Comparison of ENCODE assay signal across 9 mouse cellular contexts in genomic region chr3:67583846-67584186, GRCm38 (mm10). TPM values are rescaled to one million over a fixed set of nuclear protein-coding genes. Genes with fewer than 3 reads are reported as not detected.
DNase-seq lines count a peak whose midpoint lies in the region; ATAC-seq and TF ChIP-seq lines count a peak whose summit lies in the region.
"Had no signal": no experiment of that assay in that cellular context is flagged by ENCODE, and none has a peak within 500 bp of the region (broad histone marks: within the 10 kb centered on the region; RNA-seq: fewer than 3 reads in every experiment).

No protein-coding gene starts in this region.

- no peak for ATAC-seq in kidney, embryonic 14.5 days (ENCODE audit: low FRiP score, low TSS enrichment)
- no peak for ATAC-seq in midbrain, embryonic 12.5 days (ENCODE audit: low FRiP score, low read depth)

- no peaks in the 10 kb centered on the region for H3K9me3 ChIP-seq in forebrain, embryonic 10.5 days
- H3K9me3 ChIP-seq in kidney, embryonic 14.5 days (ENCODE audit: control insufficient read depth, low read length) = no peaks in the 10 kb centered on the region
- no peaks in the 10 kb centered on the region for H3K9me3 ChIP-seq in midbrain, embryonic 12.5 days

- no peak for DNase-seq in gastrocnemius, adult 2 months
- no peak for DNase-seq in gastrocnemius, postnatal 25 days
- DNase-seq in forebrain, embryonic 10.5 days (ENCODE audit: extremely low spot score, low spot score) = no peak
- no peak for DNase-seq in adipocyte (ENCODE audit: low spot score)
- DNase-seq in MN1 (ENCODE audit: low spot score) = no peak
- DNase-seq in lung, postnatal 10 days = no peak
- DNase-seq: adrenal gland, adult 8-10 months had no signal

- H3K4me3 ChIP-seq in gastrocnemius, adult 2 months = peak overlapping the region; percentile 99
- H3K4me3 ChIP-seq in forebrain, embryonic 10.5 days = peak overlapping the region; percentile 78
- H3K4me3 ChIP-seq in kidney, embryonic 14.5 days (ENCODE audit: low read length) = peak overlapping the region; percentile 80; the same call in 1 of the 2 replicates
- H3K4me3 ChIP-seq in midbrain, embryonic 12.5 days = peak overlapping the region; percentile 73; the same call in 1 of the 2 replicates

- H3K27ac ChIP-seq in gastrocnemius, adult 2 months = no peak overlapping the region
- H3K27ac ChIP-seq in forebrain, embryonic 10.5 days = no peak overlapping the region
- H3K27ac ChIP-seq in kidney, embryonic 14.5 days (ENCODE audit: low read depth, low read length) = no peak overlapping the region
- H3K27ac ChIP-seq in midbrain, embryonic 12.5 days (replicated peaks) = no peak overlapping the region

- H3K4me2 ChIP-seq in kidney, embryonic 14.5 days (replicated peaks; ENCODE audit: low read depth, low read length) = peak overlapping the region; percentile 84
- H3K4me2 ChIP-seq in midbrain, embryonic 12.5 days (replicated peaks) = peak overlapping the region; percentile 89

- intact Hi-C loops in gastrocnemius, adult 2 months (cut with DNase I) = no loop called here

- TF ChIP-seq CTCF in gastrocnemius, adult 2 months (IDR thresholded peaks at IDR 0.05) = no peak

- H3K36me3 ChIP-seq in forebrain, embryonic 10.5 days (replicated peaks) = peaks cover 21% of the 10 kb centered on the region
- peaks cover 12% of the 10 kb centered on the region; the same call in 1 of the 2 replicates for H3K36me3 ChIP-seq in kidney, embryonic 14.5 days (ENCODE audit: control insufficient read depth, insufficient read depth, low read length)
- H3K36me3 ChIP-seq in midbrain, embryonic 12.5 days = peaks cover 24% of the 10 kb centered on the region

- H3K27me3 ChIP-seq in forebrain, embryonic 10.5 days (ENCODE audit: poor library complexity, severe bottlenecking) = 0 out of 2 replicates have a peak, but pooled peaks cover 5% of the 10 kb centered on the region
- H3K27me3 ChIP-seq in kidney, embryonic 14.5 days (ENCODE audit: control insufficient read depth, insufficient read depth, low read length) = no peaks in the 10 kb centered on the region
- H3K27me3 ChIP-seq in midbrain, embryonic 12.5 days = peaks cover 8% of the 10 kb centered on the region

- 91% methylated on average over 6 of the region's 6 CpGs for WGBS in forebrain, embryonic 10.5 days
- WGBS in kidney, embryonic 14.5 days = 72% methylated on average over 6 of the region's 6 CpGs
- 86% methylated on average over 6 of the region's 6 CpGs for WGBS in midbrain, embryonic 12.5 days

- H3K4me1 ChIP-seq in forebrain, embryonic 10.5 days = peaks cover 17% of the 10 kb centered on the region
- peaks cover 3% of the 10 kb centered on the region; the same call in 1 of the 2 replicates for H3K4me1 ChIP-seq in kidney, embryonic 14.5 days (ENCODE audit: control insufficient read depth, insufficient read depth, low read length)
- H3K4me1 ChIP-seq in midbrain, embryonic 12.5 days = peaks cover 15% of the 10 kb centered on the region

- no peak overlapping the region for H3K9ac ChIP-seq in kidney, embryonic 14.5 days (ENCODE audit: low read depth, low read length)
- 0 out of 2 replicates have a peak overlapping the region, but pooled peaks have one; percentile 15 for H3K9ac ChIP-seq in midbrain, embryonic 12.5 days (replicated peaks)

RNA-seq across cellular contexts. Expression of gene Mfsd1, which starts 1.3 kb away (rescaled TPM):
- 10 to 100 TPM; 23.5 to 26.4 TPM for total RNA-seq in gastrocnemius, adult 2 months (2021)
- total RNA-seq in gastrocnemius, postnatal 25 days (2021) = 10 to 100 TPM; 20.9 to 21.8 TPM
- polyA plus RNA-seq in forebrain, embryonic 10.5 days (2016; fragmentation: Nextera tagmentation; extraction: Ambion mirVana) = 56.4 and 57.1 TPM in 2 replicates
- polyA plus RNA-seq in kidney, embryonic 14.5 days (2014; fragmentation: Nextera tagmentation; extraction: Ambion mirVana) = 53.6 and 82.5 TPM in 2 replicates
- 53.9 and 56.3 TPM in 2 replicates for polyA plus RNA-seq in midbrain, embryonic 12.5 days (2016; fragmentation: Nextera tagmentation; extraction: Ambion mirVana)
